Mouse (Mus musculus) cortical plate, adult 2 months (tissue): ENCODE data around the gene Abcc8.

Experiments
- CTCF ChIP-seq: fragments of 200-500 bp; IDR thresholded peaks from 2 replicates; pipeline ENCODE4 v1.5.1; 2011; ENCODE audit warnings: mild to moderate bottlenecking, control low read depth, low read length; ENCODE audit not compliant: insufficient read depth; ENCODE audit errors: extremely low read depth
- POLR2A ChIP-seq: fragments of 200-500 bp; IDR thresholded peaks from 2 replicates; pipeline ENCODE4 v1.6.1; 2011; ENCODE audit warnings: mild to moderate bottlenecking, low read length, control low read depth; ENCODE audit not compliant: insufficient read depth; ENCODE audit errors: extremely low read depth

GRCm38 (mm10) chr7:46116118-46116581 lies 63.7 kb downstream of the Abcc8 start:
- TF ChIP-seq CTCF (no peak), POLR2A (no peak)
